Mouse (Mus musculus): ENCODE data around the gene Il17ra. TPM values are rescaled to one million over a fixed set of nuclear protein-coding genes. Genes with fewer than 3 reads are reported as not detected.

The Il17ra gene
- total RNA-seq, 2 experiments from 2014 or later, result 2.9 to 3.6 TPM

DNA sequence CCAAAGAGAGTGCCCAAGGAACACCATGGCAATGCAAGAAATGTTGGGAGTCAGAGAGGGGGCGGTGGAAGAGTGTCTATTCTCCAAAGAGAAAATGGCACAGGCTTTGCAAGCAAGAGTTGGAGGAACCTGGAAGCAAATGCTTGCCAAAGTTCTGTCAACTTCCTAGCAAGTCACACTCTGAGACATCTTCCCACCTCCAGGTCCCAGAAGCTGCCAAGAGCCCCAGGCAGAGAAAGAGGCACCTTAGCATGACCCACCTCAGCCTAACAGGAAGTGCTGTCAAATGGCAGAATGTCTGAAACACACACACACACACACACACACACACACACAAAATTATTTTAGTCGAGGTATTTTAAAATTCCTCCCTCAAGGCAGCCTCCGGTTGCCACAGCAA is 41.0 kb downstream of the Il17ra start:
- no peak for DNase-seq
- intact Hi-C loops (cut with DNase I), result no loop called here

- intact Hi-C loops (cut with DNase I), result no loop called here
- no peak for DNase-seq
Measured at GRCm38 (mm10) chr6:120505531-120505930, 42.5 kb downstream of the Il17ra start.

- intact Hi-C loops (cut with DNase I), result no loop called here
- no peak for DNase-seq
Measured at GRCm38 (mm10) chr6:120508645-120509044, 45.6 kb downstream of the Il17ra start.

- DNase-seq, result no peak
- intact Hi-C loops (cut with DNase I), result no loop called here
Measured at GRCm38 (mm10) chr6:120509975-120510374, 46.9 kb downstream of the Il17ra start.

GRCm38 (mm10) chr6:120510425-120510824 is 47.4 kb downstream of the Il17ra start:
- DNase-seq, result no peak
- intact Hi-C loops (cut with DNase I), result no loop called here

- DNase-seq, result no peak
- intact Hi-C loops (cut with DNase I), result no loop called here
Measured at GRCm38 (mm10) chr6:120511212-120511611, 48.2 kb downstream of the Il17ra start.

- DNase-seq, result no peak
- intact Hi-C loops (cut with DNase I), result no loop called here
Measured at GRCm38 (mm10) chr6:120516422-120516821, 53.4 kb downstream of the Il17ra start.

DNA sequence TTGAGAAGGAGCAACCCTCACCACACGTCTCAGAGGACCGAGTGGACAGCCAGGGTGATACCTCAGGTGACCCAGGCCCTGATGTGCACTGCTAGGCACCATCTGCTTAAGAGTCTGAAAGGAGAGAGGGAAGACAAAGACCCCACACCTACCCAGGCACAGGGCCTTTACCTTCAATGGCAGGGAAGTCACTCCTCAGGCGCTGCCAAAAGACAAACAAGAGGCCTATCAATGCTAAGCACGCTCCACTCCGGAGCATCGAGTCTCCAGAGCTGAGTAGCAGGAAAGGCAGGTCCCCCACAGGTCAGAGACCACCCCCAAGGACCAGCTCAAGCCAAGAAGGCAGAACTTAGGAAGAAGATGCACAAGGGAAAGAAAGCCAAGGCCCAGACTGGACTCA is 53.8 kb downstream of the Il17ra start:
- no peak for DNase-seq

DNA sequence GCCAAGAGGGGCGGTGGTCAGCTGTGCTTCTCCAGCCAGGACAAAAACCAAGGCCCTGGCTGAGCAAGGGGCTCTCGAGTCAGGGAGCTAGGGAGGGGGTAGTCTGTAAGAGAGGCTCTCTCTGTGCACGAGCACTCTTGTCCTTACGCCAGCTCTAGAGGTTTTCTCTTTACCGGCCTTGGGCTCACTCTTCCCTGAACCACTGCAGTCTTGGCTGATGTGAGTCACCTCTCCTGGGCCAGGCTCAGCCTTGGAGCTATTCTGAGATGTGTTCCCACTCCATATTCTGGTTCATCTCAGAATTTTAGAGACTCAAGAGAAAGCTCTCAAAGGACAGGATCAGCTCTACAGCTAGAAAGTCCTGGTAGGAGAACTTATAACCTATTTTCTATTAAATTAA is 54.3 kb downstream of the Il17ra start:
- DNase-seq, result no peak
- intact Hi-C loops (cut with DNase I), result no loop called here

More for the DNA sequence above, 53.8 kb downstream of the Il17ra start:
- intact Hi-C loops (cut with DNase I), result no loop called here

DNA sequence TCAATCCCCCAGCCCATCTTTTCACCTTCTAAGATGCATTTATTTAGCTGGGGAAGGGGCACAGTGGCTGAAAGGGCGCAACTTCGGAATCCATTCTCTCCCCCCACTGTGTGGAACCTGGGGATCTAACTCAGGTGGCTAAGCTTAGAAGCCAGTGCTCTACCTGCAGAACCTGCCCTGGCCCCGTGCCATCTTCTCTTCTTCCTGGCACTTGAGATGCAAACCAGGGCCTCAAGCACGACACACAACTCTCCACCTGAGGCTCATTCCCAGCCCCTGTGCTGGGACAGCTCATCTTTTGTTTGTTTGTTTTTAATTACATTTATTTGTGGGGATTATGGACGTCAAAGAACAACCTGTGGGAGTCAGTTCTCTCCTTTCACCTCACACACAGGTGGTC is 56.6 kb downstream of the Il17ra start:
- intact Hi-C loops (cut with DNase I), result no loop called here
- no peak for DNase-seq

GRCm38 (mm10) chr6:120524796-120525195 is 61.7 kb downstream of the Il17ra start:
- intact Hi-C loops (cut with DNase I), result no loop called here
- no peak for DNase-seq

GRCm38 (mm10) chr6:120529123-120529522 is 66.1 kb downstream of the Il17ra start:
- DNase-seq, result no peak
- intact Hi-C loops (cut with DNase I), result no loop called here

DNA sequence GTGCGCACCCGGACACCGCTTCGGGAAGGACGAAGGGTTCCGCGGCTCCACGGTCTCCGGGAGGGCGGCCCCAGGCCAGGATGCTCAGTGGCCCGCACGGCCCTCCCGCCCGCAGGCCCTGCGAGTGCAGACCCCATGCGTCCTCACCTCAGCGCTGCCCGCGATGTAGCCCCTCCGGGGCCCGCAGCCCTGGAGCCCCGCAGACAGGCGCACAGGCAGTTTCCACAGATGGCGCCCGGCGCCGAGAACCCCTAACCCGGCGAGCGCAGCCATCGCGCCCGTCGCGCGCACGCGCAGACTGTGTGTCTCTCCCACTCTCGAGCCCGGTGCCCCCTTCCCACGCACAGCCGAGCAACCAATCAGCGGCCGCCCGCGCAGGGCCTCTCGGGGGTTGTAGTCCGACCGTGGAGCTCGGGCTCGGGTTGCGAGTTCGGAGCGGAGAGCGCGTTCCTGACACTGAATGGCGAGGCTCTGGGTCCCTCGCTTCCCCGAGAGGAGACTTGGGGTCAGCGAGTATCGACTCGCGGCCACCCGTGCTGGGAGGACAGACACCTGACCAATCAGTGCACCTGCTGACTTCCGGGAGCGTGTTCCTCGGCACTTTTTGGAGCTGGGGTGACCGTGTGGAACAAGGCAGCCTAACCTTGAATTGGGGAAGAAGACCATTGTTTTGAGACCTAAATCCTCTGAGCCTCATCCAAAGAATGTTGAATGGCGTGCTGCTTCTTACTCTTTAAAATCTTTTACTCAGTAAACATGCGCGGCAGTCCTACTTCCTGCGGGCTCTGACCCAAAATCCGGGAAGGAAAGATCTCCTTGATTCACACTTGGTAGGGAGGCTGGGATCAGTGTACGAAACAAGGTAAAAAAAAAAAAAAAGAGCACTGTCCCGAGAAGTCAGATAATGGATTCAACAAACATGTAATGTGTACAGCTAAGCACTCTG is 68.2 kb downstream of the Il17ra start, which contains the start of gene Hdhd5:
Gene Hdhd5 (minus strand): TSS at position 300 of the 946 bp plus-strand sequence.
- intact Hi-C loops (cut with DNase I), result loop anchor here (10.0 kb wide), 1 partner anchor 294 kb away; the partner anchor contains the start of gene Atp6v1e1
- peak; percentile 95 for DNase-seq

- intact Hi-C loops (cut with DNase I), result loop anchor here (10.0 kb wide), 1 partner anchor 292 kb away; the partner anchor contains the start of gene Atp6v1e1
- DNase-seq, result no peak
Measured at GRCm38 (mm10) chr6:120532594-120532993, 69.5 kb downstream of the Il17ra start.

GRCm38 (mm10) chr6:120536337-120536736 is 73.3 kb downstream of the Il17ra start:
- intact Hi-C loops (cut with DNase I), result loop anchor here (5.0 to 10.0 kb wide), 2 partner anchors 66 to 288 kb away; partner anchors contain the start of gene Atp6v1e1
- DNase-seq, result no peak

Other genes starting within 250 kb of the Il17ra start
- not detected for gene D330020A13Rik, start 168.9 kb upstream of the Il17ra start, total RNA-seq (2021)
- under 1 TPM; 0.25 to 0.67 TPM for gene B4galnt3, start 168.7 kb upstream of the Il17ra start, total RNA-seq (2021)
- 10 to 100 TPM; 46.0 to 47.5 TPM for gene Kdm5a, start 99.1 kb upstream of the Il17ra start, total RNA-seq (2021)
- gene Ccdc77, start 98.9 kb upstream of the Il17ra start, total RNA-seq (2021), result 10 to 100 TPM in 1 of 2 experiments, 1 to 10 TPM in 1; 9.4 to 11.6 TPM
- gene Tmem121b, start 30.6 kb downstream of the Il17ra start, total RNA-seq (2021), result under 1 TPM in 1 of 2 experiments, not detected in 1; 0.05 TPM
- 10 to 100 TPM; 21.2 to 21.4 TPM for gene Hdhd5, start 68.1 kb downstream of the Il17ra start, total RNA-seq (2021)
- 10 to 100 TPM; 10.1 to 18.8 TPM for gene Cecr2, start 203.1 kb downstream of the Il17ra start, total RNA-seq (2021)